ENCODE assay signal across 11 mouse cellular contexts in genomic region chr7:116241601-116242000, GRCm38 (mm10).
A peak's percentile ranks its signal among the peaks of the same experiment; 100 is the strongest.
DNase-seq lines count a peak whose midpoint lies in the region; ATAC-seq and TF ChIP-seq lines count a peak whose summit lies in the region.
"Had no signal": no experiment of that assay in that cellular context is flagged by ENCODE, and none has a peak within 500 bp of the region (broad histone marks: within the 10 kb centered on the region; RNA-seq: fewer than 3 reads in every experiment).

No protein-coding gene starts in this region.

- WGBS in heart, embryonic 10.5 days = 42% methylated on average over 7 of the region's 7 CpGs
- 34% methylated on average over 7 of the region's 7 CpGs for WGBS in lung, embryonic 15.5 days
- WGBS in forebrain, postnatal 0 days = 16% methylated on average over 7 of the region's 7 CpGs
- 27% methylated on average over 7 of the region's 7 CpGs for WGBS in stomach, embryonic 16.5 days

- H3K4me1 ChIP-seq in heart, embryonic 10.5 days = peaks cover 72% of the 10 kb centered on the region
- H3K4me1 ChIP-seq in lung, embryonic 15.5 days = peaks cover 48% of the 10 kb centered on the region
- 0 out of 2 replicates have a peak, but pooled peaks cover 2% of the 10 kb centered on the region for H3K4me1 ChIP-seq in forebrain, postnatal 0 days (ENCODE audit: insufficient read depth)
- H3K4me1 ChIP-seq in stomach, embryonic 16.5 days (ENCODE audit: control insufficient read depth, insufficient read depth, low read length) = peaks cover 21% of the 10 kb centered on the region

- no peaks in the 10 kb centered on the region for H3K9me3 ChIP-seq in heart, embryonic 10.5 days
- no peaks in the 10 kb centered on the region for H3K9me3 ChIP-seq in lung, embryonic 15.5 days
- H3K9me3 ChIP-seq in forebrain, postnatal 0 days (ENCODE audit: low read length) = no peaks in the 10 kb centered on the region
- H3K9me3 ChIP-seq in stomach, embryonic 16.5 days (replicated peaks; ENCODE audit: control insufficient read depth, low read length) = no peaks in the 10 kb centered on the region
- H3K9me3 ChIP-seq: G1E had no signal

- DNase-seq in heart, embryonic 10.5 days (ENCODE audit: low spot score) = no peak
- DNase-seq in heart, postnatal 4 days = no peak
- DNase-seq in lung, postnatal 25 days (ENCODE audit: low spot score) = no peak
- no peak for DNase-seq in forebrain, postnatal 0 days
- no peak for DNase-seq in retina, postnatal 1 day
- DNase-seq: cerebellum, adult 2 months; kidney, postnatal 4 days had no signal

- peaks cover 23% of the 10 kb centered on the region for H3K27me3 ChIP-seq in heart, embryonic 10.5 days (ENCODE audit: insufficient read depth, poor library complexity, severe bottlenecking)
- H3K27me3 ChIP-seq in lung, embryonic 15.5 days = peaks cover 16% of the 10 kb centered on the region; the same call in 1 of the 2 replicates
- H3K27me3 ChIP-seq in forebrain, postnatal 0 days (ENCODE audit: insufficient read depth, low read length) = no peaks in the 10 kb centered on the region
- peaks cover 3% of the 10 kb centered on the region; the same call in 1 of the 2 replicates for H3K27me3 ChIP-seq in stomach, embryonic 16.5 days (ENCODE audit: control insufficient read depth, insufficient read depth, low read length)

- H3K9ac ChIP-seq in lung, embryonic 15.5 days = no peak overlapping the region
- H3K9ac ChIP-seq in forebrain, postnatal 0 days = no peak overlapping the region
- H3K9ac ChIP-seq in stomach, embryonic 16.5 days (ENCODE audit: low read length) = peak overlapping the region; percentile 19; the same call in 1 of the 2 replicates

- H3K27ac ChIP-seq in heart, embryonic 10.5 days = peak overlapping the region; percentile 59
- H3K27ac ChIP-seq in lung, embryonic 15.5 days = no peak overlapping the region
- no peak overlapping the region for H3K27ac ChIP-seq in forebrain, postnatal 0 days (ENCODE audit: low read depth, low read length)
- H3K27ac ChIP-seq in stomach, embryonic 16.5 days (ENCODE audit: low read length) = no peak overlapping the region
- H3K27ac ChIP-seq: left cerebral cortex, adult 2 months had no signal

- no peak for TF ChIP-seq CTCF in forebrain, postnatal 0 days (IDR thresholded peaks at IDR 0.05; ENCODE audit: low read depth)

- no peak overlapping the region for H3K4me3 ChIP-seq in heart, embryonic 10.5 days
- H3K4me3 ChIP-seq in lung, embryonic 15.5 days = no peak overlapping the region
- H3K4me3 ChIP-seq in forebrain, postnatal 0 days (ENCODE audit: low read depth, low read length) = no peak overlapping the region
- H3K4me3 ChIP-seq in stomach, embryonic 16.5 days (replicated peaks; ENCODE audit: low read length) = no peak overlapping the region
- H3K4me3 ChIP-seq: left cerebral cortex, adult 2 months had no signal

- 0 out of 2 replicates have a peak overlapping the region, but pooled peaks have one; percentile 23 for H3K4me2 ChIP-seq in lung, embryonic 15.5 days
- H3K4me2 ChIP-seq in forebrain, postnatal 0 days (ENCODE audit: low read depth) = no peak overlapping the region
- H3K4me2 ChIP-seq in stomach, embryonic 16.5 days (ENCODE audit: low read depth, low read length) = no peak overlapping the region

- no peaks in the 10 kb centered on the region for H3K36me3 ChIP-seq in heart, embryonic 10.5 days
- H3K36me3 ChIP-seq in lung, embryonic 15.5 days = no peaks in the 10 kb centered on the region
- H3K36me3 ChIP-seq in forebrain, postnatal 0 days (ENCODE audit: insufficient read depth) = no peaks in the 10 kb centered on the region
- H3K36me3 ChIP-seq in stomach, embryonic 16.5 days (ENCODE audit: control insufficient read depth, insufficient read depth, low read length) = no peaks in the 10 kb centered on the region

- no peak for ATAC-seq in lung, embryonic 15.5 days (ENCODE audit: borderline replicate concordance, extremely low read depth, low FRiP score, low TSS enrichment)
- ATAC-seq in forebrain, postnatal 0 days = peak; percentile 30; the same call in 1 of the 2 replicates
- no peak for ATAC-seq in stomach, embryonic 16.5 days (ENCODE audit: insufficient read depth, low FRiP score)
